Mouse (Mus musculus) retina, embryonic 14.5 days (tissue): Measurements from ENCODE around the gene Sik1.

Experiments
- DNase-seq: peaks from one replicate; pipeline ENCODE4 v3.0.0-alpha.2; 2015; ENCODE audit warnings: low spot score

The Sik1 gene

GRCm38 (mm10) chr17:31831866-31832576 is 23.6 kb downstream of the Sik1 start:
- no peak for DNase-seq

GRCm38 (mm10) chr17:31831097-31831865 is 24.3 kb downstream of the Sik1 start:
- no peak for DNase-seq

- DNase-seq = no peak
These were observed 25.0 kb downstream of the Sik1 start for GRCm38 (mm10) chr17:31830506-31831075.

- no peak for DNase-seq
These were observed 26.7 kb downstream of the Sik1 start for GRCm38 (mm10) chr17:31828916-31829315.

- no peak for DNase-seq
These were observed 27.5 kb downstream of the Sik1 start for GRCm38 (mm10) chr17:31828118-31828517.

GRCm38 (mm10) chr17:31827206-31827605 is 28.4 kb downstream of the Sik1 start:
- no peak for DNase-seq

GRCm38 (mm10) chr17:31826669-31827068 is 28.9 kb downstream of the Sik1 start:
- DNase-seq = no peak

GRCm38 (mm10) chr17:31825678-31826077 is 29.9 kb downstream of the Sik1 start:
- DNase-seq = no peak

GRCm38 (mm10) chr17:31824812-31825211 is 30.8 kb downstream of the Sik1 start:
- no peak for DNase-seq

- peak; percentile 43 for DNase-seq
These were observed 34.3 kb downstream of the Sik1 start for GRCm38 (mm10) chr17:31821136-31821933.

GRCm38 (mm10) chr17:31820099-31820846 is 35.3 kb downstream of the Sik1 start:
- no peak for DNase-seq

- DNase-seq = no peak
These were observed 36.2 kb downstream of the Sik1 start for GRCm38 (mm10) chr17:31819372-31819771.

- no peak for DNase-seq
These were observed 37.8 kb downstream of the Sik1 start for GRCm38 (mm10) chr17:31817815-31818214.

GRCm38 (mm10) chr17:31817203-31817602 is 38.4 kb downstream of the Sik1 start:
- peak; percentile 71 for DNase-seq

GRCm38 (mm10) chr17:31814848-31815247 is 40.8 kb downstream of the Sik1 start:
- DNase-seq = no peak

GRCm38 (mm10) chr17:31813938-31814622 is 41.5 kb downstream of the Sik1 start:
- DNase-seq = no peak

- DNase-seq = no peak
These were observed 44.3 kb downstream of the Sik1 start for GRCm38 (mm10) chr17:31811333-31811732.

GRCm38 (mm10) chr17:31809894-31810293 is 45.7 kb downstream of the Sik1 start:
- DNase-seq = no peak

- DNase-seq = no peak
These were observed 46.5 kb downstream of the Sik1 start for GRCm38 (mm10) chr17:31809136-31809535.

GRCm38 (mm10) chr17:31808082-31808875 is 47.3 kb downstream of the Sik1 start:
- DNase-seq = no peak
